Mouse (Mus musculus) spleen, postnatal 10 days (tissue): Measurements from ENCODE around the gene Enpp5.
A peak's percentile ranks its signal among the peaks of the same experiment; 100 is the strongest.

Experiments used
- DNase-seq, 2 experiments: peaks; one replicate each; pipeline ENCODE4 v3.0.0; 2021 to 2022; ENCODE audit warnings: low spot score in 2 of 2

Enpp5 gene

GRCm38 (mm10) chr17:44078631-44079350 lies at the start of gene Enpp5:
TSS of gene Enpp5 (plus strand) at chr17:44078813.
- DNase-seq = peak; percentile 44 to 76

GRCm38 (mm10) chr17:44029616-44030015 lies 49.0 kb upstream of the Enpp5 start:
- DNase-seq = no peak

- DNase-seq = no peak
Measured at GRCm38 (mm10) chr17:44030776-44031587, 47.6 kb upstream of the Enpp5 start.

GRCm38 (mm10) chr17:44035005-44035404 lies 43.6 kb upstream of the Enpp5 start:
- DNase-seq = no peak

- DNase-seq = peak in 1 of 2 experiments; percentile 19
Measured at GRCm38 (mm10) chr17:44038656-44039055, 40.0 kb upstream of the Enpp5 start.

GRCm38 (mm10) chr17:44040449-44040848 lies 38.2 kb upstream of the Enpp5 start:
- DNase-seq = no peak

- no peak for DNase-seq
Measured at GRCm38 (mm10) chr17:44042301-44042700, 36.3 kb upstream of the Enpp5 start.

- no peak for DNase-seq
Measured at GRCm38 (mm10) chr17:44042861-44043260, 35.8 kb upstream of the Enpp5 start.

GRCm38 (mm10) chr17:44053427-44053826 lies 25.2 kb upstream of the Enpp5 start:
- peak in 1 of 2 experiments; percentile 22 for DNase-seq

- DNase-seq = no peak
Measured at GRCm38 (mm10) chr17:44057123-44057522, 21.5 kb upstream of the Enpp5 start.

GRCm38 (mm10) chr17:44058145-44058544 lies 20.5 kb upstream of the Enpp5 start:
- DNase-seq = no peak

GRCm38 (mm10) chr17:44060781-44061180 lies 17.8 kb upstream of the Enpp5 start:
- DNase-seq = no peak

- no peak for DNase-seq
Measured at GRCm38 (mm10) chr17:44061289-44061890, 17.2 kb upstream of the Enpp5 start.

- DNase-seq = no peak
Measured at GRCm38 (mm10) chr17:44068876-44069275, 9.7 kb upstream of the Enpp5 start.

GRCm38 (mm10) chr17:44071680-44072079 lies 6.9 kb upstream of the Enpp5 start:
- DNase-seq = no peak

GRCm38 (mm10) chr17:44075601-44076000 lies 3.0 kb upstream of the Enpp5 start:
- no peak for DNase-seq

GRCm38 (mm10) chr17:44076051-44076680 lies 2.4 kb upstream of the Enpp5 start:
- DNase-seq = no peak

GRCm38 (mm10) chr17:44077146-44077842 lies 1.3 kb upstream of the Enpp5 start:
- DNase-seq = peak in 1 of 2 experiments; percentile 36

GRCm38 (mm10) chr17:44077843-44078160 lies 811 bp upstream of the Enpp5 start:
- no peak for DNase-seq

- no peak for DNase-seq
Measured at GRCm38 (mm10) chr17:44083156-44083555, 4.5 kb downstream of the Enpp5 start.

GRCm38 (mm10) chr17:44088226-44088625 lies 9.6 kb downstream of the Enpp5 start:
- DNase-seq = no peak

- no peak for DNase-seq
Measured at GRCm38 (mm10) chr17:44090916-44091315, 12.3 kb downstream of the Enpp5 start.
